Mouse (Mus musculus) heart, adult 11 months (tissue): ENCODE data around the gene Olfr1152.

Source experiments
- DNase-seq: peaks from one replicate; pipeline ENCODE4 v3.0.0; 2022

The Olfr1152 gene

DNA sequence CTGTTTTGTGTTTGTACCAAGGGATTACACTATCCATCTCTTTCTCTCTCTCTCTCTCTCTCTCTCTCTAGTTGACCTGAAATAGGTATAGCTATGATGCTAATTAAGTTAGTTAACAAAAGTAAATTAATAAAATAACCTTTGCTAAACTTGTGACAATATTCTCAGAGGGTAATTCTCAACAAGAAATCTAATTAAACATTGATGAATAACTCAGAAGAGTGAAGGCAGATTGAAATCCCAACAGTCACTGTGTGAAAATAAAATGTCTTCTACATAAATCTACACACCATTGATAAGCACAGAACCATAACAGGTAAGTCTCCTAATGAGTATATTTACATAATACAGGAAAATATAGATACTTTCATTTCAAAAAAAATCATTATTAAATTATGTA is at the start of gene Olfr1152:
Gene Olfr1152 (plus strand): TSS at position 301 of the 400 bp plus-strand sequence.
- DNase-seq = no peak

GRCm38 (mm10) chr2:87830233-87830632 is 36.1 kb upstream of the Olfr1152 start, which contains the start of gene Olfr1148:
Gene Olfr1148, plus strand, starts transcription at chr2:87830533.
- DNase-seq = no peak

DNA sequence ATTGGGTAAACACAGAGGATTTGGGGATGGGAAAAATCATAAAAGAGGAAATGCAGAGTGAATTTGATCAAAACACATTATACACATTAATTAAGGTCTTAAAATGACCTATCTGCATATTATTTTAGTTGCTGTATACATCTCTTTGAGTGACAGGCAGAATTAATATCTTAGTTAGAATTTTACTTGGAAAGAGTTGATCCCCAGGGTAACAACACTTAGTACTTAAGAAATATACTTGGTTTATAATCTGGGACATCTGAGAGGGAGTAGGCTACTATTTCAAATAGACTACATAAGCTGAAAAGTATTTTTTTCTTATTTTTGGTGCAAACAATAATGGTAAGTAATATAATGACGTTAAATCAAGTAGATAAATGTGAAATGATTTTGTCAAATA is 22.6 kb upstream of the Olfr1152 start, which contains the start of gene Olfr1150-ps1:
Gene Olfr1150-ps1 (plus strand): TSS at position 301 of the 400 bp plus-strand sequence.
- no peak for DNase-seq

DNA sequence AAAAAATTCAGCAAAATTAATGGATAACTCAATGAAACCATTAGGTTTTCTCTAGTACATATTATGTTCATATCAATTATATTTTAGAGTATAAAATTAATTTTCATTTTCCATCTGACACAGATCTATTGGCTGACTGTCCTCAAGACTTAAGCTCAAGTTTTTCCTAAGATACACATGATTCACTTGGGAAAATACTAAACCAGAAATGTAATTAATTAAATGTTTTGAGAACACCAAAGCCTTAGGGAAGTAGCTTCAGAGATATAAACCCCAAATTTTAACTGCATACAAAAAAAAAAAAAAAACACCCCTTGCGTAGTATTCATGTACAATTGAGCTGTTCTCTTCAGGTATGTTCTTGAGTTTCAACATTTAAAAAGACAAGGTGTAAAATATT is 10.7 kb upstream of the Olfr1152 start, which contains the start of gene Olfr1151:
Gene Olfr1151 (plus strand): TSS at position 301 of the 400 bp plus-strand sequence.
- DNase-seq = no peak

GRCm38 (mm10) chr2:87894662-87895061 is 28.4 kb downstream of the Olfr1152 start, which contains the start of gene Olfr1153:
Gene Olfr1153, plus strand, starts transcription at chr2:87894962.
- DNase-seq = no peak

DNA sequence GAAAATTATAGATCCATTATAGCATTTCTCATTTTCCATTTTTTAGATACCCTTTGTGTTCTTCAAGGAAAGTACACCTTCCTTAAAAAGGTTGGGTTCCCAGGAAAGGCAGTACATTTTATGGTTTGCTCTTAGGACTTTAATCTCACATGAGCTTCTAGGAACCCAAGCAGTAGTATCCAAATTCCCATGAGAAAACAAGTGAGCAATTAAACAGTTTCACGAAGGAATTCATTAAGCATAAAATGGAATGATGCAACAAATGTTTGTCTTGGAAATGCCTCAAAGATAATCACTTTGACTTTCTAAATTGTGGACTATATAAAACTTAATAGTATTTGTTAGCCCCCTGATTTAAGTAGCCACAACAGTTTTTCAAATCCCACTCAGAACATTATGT is 38.8 kb downstream of the Olfr1152 start, which contains the start of gene Olfr1154:
Gene Olfr1154 (minus strand): TSS at position 101 of the 400 bp plus-strand sequence.
- DNase-seq = no peak
